11 mouse cellular contexts compared by ENCODE assay signal in genomic region chr4:137133789-137134188, GRCm38 (mm10).
DNase-seq lines count a peak whose midpoint lies in the region; ATAC-seq and TF ChIP-seq lines count a peak whose summit lies in the region.
"Had no signal": no experiment of that assay in that cellular context is flagged by ENCODE, and none has a peak within 500 bp of the region (broad histone marks: within the 10 kb centered on the region; RNA-seq: fewer than 3 reads in every experiment).

No protein-coding gene starts in this region.

- ATAC-seq in stomach, embryonic 16.5 days (ENCODE audit: insufficient read depth, low FRiP score) = peak; percentile 73; the same call in 1 of the 2 replicates

- no peak overlapping the region for H3K4me3 ChIP-seq in lung, adult 2 months (replicated peaks; ENCODE audit: extremely low read depth, low read depth, low read length)
- no peak overlapping the region for H3K4me3 ChIP-seq in stomach, embryonic 16.5 days (replicated peaks; ENCODE audit: low read length)
- H3K4me3 ChIP-seq: liver, embryonic 13.5 days had no signal

- peak; percentile 46 for DNase-seq in adrenal gland, postnatal 14 days
- DNase-seq in adrenal gland, postnatal 4 days (ENCODE audit: low spot score in 2 of 2) = no peak
- DNase-seq in lung, adult 18-20 months = peak; percentile 33 to 34
- DNase-seq in lung, adult 2 months = no peak
- DNase-seq in kidney, postnatal 25 days = peak; percentile 36 to 47
- DNase-seq in thymus, adult 18-20 months = no peak
- no peak for DNase-seq in spleen, postnatal 36 days (ENCODE audit: low spot score in 2 of 2)
- DNase-seq: gastrocnemius, postnatal 36 days; liver, embryonic 13.5 days; spleen, adult 18-20 months had no signal

- no peaks in the 10 kb centered on the region for H3K9me3 ChIP-seq in stomach, embryonic 16.5 days (replicated peaks; ENCODE audit: control insufficient read depth, low read length)
- H3K9me3 ChIP-seq: liver, embryonic 13.5 days had no signal

- no peak overlapping the region for H3K4me2 ChIP-seq in stomach, embryonic 16.5 days (ENCODE audit: low read depth, low read length)
- H3K4me2 ChIP-seq: liver, embryonic 13.5 days had no signal

- 34% methylated on average over 13 of the region's 13 CpGs for WGBS in lung, adult 2 months
- 33% methylated on average over 13 of the region's 13 CpGs for WGBS in stomach, embryonic 16.5 days

- H3K36me3 ChIP-seq in stomach, embryonic 16.5 days (ENCODE audit: control insufficient read depth, insufficient read depth, low read length) = no peaks in the 10 kb centered on the region
- H3K36me3 ChIP-seq: liver, embryonic 13.5 days had no signal

- peaks cover 6% of the 10 kb centered on the region for H3K4me1 ChIP-seq in lung, adult 2 months (ENCODE audit: control insufficient read depth, insufficient read depth, low read length)
- peaks cover 22% of the 10 kb centered on the region for H3K4me1 ChIP-seq in stomach, embryonic 16.5 days (ENCODE audit: control insufficient read depth, insufficient read depth, low read length)
- H3K4me1 ChIP-seq: liver, embryonic 13.5 days had no signal

- 0 out of 2 replicates have a peak, but pooled peaks cover 7% of the 10 kb centered on the region for H3K27me3 ChIP-seq in stomach, embryonic 16.5 days (ENCODE audit: control insufficient read depth, insufficient read depth, low read length)

- no peak for TF ChIP-seq CTCF in lung, adult 2 months (IDR thresholded peaks at IDR 0.05; ENCODE audit: insufficient read depth, low read length)

- H3K9ac ChIP-seq in stomach, embryonic 16.5 days (ENCODE audit: low read length) = peak overlapping the region; percentile 43; the same call in 1 of the 2 replicates
- H3K9ac ChIP-seq: liver, embryonic 13.5 days had no signal

- no peak for TF ChIP-seq POLR2A in lung, adult 2 months (IDR thresholded peaks at IDR 0.05; ENCODE audit: borderline replicate concordance, extremely low read depth, low read depth, low read length)

- no peak overlapping the region; the same call in 1 of the 2 replicates for H3K27ac ChIP-seq in stomach, embryonic 16.5 days (ENCODE audit: low read length)
- H3K27ac ChIP-seq: liver, embryonic 13.5 days had no signal

Comparison
In these comparisons a context has a peak if more than half of its experiments do, and no peak if none do; other contexts are left out.
1. DNase-seq: peak in adrenal gland, postnatal 14 days (single experiment), lung, adult 18-20 months (2 of 2) and kidney, postnatal 25 days (2 of 2); none in adrenal gland, postnatal 4 days (0 of 2), lung, adult 2 months (single experiment), thymus, adult 18-20 months (0 of 2) and spleen, postnatal 36 days (0 of 2).